Mouse (Mus musculus): ENCODE measurements around the gene Lypd5.

GRCm38 (mm10) chr7:24391077-24391476 is 42.1 kb downstream of the Lypd5 start:
- no peak for TF ChIP-seq CTCF (IDR thresholded peaks at IDR 0.05; ENCODE audit: low read depth, low read length)
- no peak for TF ChIP-seq POLR2A (IDR thresholded peaks at IDR 0.05; ENCODE audit: borderline replicate concordance, low read depth, low read length)
